Mouse (Mus musculus) olfactory bulb, adult 2 months (tissue): ENCODE data around the gene Rnase2a.

Experiments
- CTCF ChIP-seq: fragments of 200-500 bp; IDR thresholded peaks from 2 replicates; pipeline ENCODE4 v1.5.1; 2012; ENCODE audit warnings: low read depth, mild to moderate bottlenecking, low read length, moderate library complexity; ENCODE audit not compliant: insufficient read depth
- POLR2A ChIP-seq: fragments of 200-500 bp; IDR thresholded peaks from 2 replicates; pipeline ENCODE4 v1.6.1; 2012; ENCODE audit warnings: mild to moderate bottlenecking, low read depth, low read length, moderate library complexity; ENCODE audit not compliant: insufficient read depth

GRCm38 (mm10) chr14:51259741-51260140 lies 3.8 kb upstream of the Rnase2a start:
- no peak for TF ChIP-seq CTCF
- TF ChIP-seq POLR2A, result no peak
